Mouse (Mus musculus) cerebellum, adult 2 months (tissue): ENCODE data around the gene Lman1l.

ENCODE experiments used
- CTCF ChIP-seq: fragments of 200-500 bp; IDR thresholded peaks from 2 replicates; pipeline ENCODE4 v1.5.1; 2011; ENCODE audit warnings: low read depth, mild to moderate bottlenecking, control low read depth, low read length, moderate library complexity, borderline replicate concordance; ENCODE audit not compliant: insufficient read depth
- POLR2A ChIP-seq: fragments of 200-500 bp; IDR thresholded peaks from 2 replicates; pipeline ENCODE4 v1.6.1; 2011; ENCODE audit warnings: low read length, control low read depth, borderline replicate concordance; ENCODE audit not compliant: insufficient read depth

GRCm38 (mm10) chr9:57618854-57619253, 1.7 kb downstream of the Lman1l start:
- no peak for TF ChIP-seq POLR2A
- no peak for TF ChIP-seq CTCF
